Mouse (Mus musculus) adrenal gland, adult (tissue): ENCODE measurements around the gene Cbx1.

ENCODE experiments used
- DNase-seq, 2 experiments: peaks; one replicate each; pipeline ENCODE4 v3.0.0; 2022 to 2023; ENCODE audit warnings: low spot score in 1 of 2; ENCODE audit not compliant: inconsistent age in 2 of 2

Gene Cbx1

DNA sequence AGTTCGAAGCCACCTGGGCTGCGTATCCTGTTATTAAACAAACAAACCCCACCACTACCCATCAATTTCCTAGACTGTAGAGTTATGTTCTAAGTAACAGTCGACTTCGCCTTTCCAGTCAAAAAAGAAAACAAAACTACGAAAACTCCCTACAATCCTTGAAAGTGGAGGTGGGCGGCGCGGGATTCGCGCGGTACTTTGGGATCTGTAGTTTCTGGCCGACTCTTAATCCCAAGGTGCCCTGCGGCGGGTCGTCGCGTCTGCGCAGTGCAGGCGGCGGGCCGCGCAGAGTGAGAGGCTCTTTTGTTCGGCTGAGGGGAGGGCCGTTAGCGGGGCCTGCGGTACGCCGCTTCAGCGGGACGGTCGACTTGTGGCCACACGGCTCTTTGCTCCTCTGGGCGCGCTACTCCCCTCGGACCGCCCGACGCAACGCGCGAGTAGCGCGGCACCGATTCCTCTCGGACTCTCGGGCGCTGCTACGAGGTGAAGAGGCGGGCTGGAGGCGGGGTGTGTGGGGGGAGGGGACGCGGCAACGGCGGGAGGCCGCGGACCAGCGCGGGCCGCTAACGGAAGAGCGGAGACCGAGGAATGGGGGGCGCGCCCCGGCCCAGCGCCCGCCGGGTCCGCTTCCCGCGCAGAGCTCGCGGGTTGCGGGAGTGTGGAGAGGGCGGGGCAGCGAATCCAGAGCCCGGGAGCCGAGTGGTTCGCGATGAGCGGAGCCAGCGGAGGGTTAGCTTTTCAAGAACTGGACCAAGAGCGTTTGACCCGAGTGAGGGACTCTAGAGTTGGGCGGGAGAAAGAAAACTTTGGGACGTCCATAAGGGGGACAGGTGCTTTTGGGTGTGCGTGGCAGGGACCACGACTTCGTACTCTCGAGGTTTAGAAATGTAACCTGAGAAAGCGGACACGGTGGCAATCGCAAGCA lies at the start of gene Cbx1:
Gene Cbx1 (plus strand): TSS at position 257 of the 925 bp plus-strand sequence.
- peak; percentile 94 to 98 for DNase-seq

DNA sequence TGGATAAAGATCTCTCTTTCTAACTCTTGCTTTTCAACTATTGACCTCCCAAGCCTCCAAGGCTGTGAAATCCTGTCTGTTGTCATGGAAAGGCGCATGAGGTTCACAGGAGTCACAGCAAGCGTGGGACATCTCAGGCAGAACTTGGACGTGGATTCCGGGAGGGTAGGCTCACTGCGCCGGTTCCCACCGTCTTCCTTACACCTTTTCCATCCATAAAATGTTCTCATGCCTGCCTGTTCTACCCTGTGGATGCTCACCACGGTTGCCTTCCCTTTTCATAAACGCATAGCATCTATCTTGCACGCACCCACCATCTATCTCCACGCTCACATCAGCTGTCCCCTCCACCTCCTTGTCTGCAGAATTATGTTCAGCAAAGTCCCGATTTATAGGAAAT lies 48.1 kb upstream of the Cbx1 start:
- no peak for DNase-seq

DNA sequence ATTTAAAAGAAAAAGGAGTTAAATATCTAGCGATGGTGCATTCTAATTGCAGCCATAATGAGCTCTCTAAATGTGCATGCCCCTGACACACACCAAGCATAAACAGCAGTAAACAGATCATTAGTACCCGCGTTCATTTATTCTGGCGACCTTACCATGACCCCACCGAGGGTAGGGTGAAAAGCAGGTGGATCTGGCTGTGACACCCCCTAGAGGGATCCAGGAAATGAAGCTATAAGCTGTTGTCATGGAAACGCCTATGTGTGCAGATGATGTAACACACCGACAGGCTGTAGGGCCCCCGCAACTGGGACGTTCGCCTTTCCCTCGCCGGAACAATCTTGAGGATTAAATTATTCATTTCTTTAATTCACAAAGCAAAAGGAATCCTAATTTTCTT lies 46.9 kb upstream of the Cbx1 start:
- DNase-seq, result no peak

DNA sequence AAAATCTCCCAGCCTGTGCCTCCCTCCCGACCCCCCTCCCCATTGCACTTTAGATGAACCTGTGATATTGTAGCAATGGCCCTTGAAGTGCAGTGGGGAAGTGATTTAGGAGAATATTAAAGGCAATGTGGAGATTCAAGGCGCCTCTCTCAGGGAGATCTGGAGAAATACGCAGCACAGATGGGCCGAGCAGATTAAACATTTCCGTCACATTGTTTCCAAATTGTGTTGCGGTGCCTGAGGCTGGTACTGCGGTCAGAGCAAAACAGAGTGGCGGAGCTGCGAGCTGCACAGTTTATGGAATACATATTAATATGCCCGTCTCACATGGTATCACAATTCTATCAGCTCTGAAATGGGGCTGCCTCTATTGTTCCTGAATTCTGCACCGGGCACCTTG lies 45.9 kb upstream of the Cbx1 start:
- no peak for DNase-seq

DNA sequence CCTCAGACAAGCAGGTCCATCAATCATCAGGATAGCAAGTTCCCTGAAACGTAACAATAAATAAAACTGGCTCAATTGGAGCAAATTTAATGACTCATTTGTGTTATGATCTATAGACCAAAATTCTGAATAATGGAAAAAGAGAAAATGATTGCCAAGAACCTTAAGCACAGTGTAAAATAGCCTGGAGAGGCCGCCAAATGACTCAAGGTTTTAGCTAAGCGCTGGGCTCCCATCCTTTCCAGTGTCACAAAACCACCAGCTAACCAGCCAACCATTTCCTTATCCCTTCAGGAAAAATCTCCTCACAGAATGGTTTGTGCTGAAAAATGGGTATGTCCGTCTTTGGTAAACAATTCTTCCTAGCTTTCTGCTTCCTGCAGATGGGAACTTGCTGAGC lies 45.0 kb upstream of the Cbx1 start:
- DNase-seq, result no peak

DNA sequence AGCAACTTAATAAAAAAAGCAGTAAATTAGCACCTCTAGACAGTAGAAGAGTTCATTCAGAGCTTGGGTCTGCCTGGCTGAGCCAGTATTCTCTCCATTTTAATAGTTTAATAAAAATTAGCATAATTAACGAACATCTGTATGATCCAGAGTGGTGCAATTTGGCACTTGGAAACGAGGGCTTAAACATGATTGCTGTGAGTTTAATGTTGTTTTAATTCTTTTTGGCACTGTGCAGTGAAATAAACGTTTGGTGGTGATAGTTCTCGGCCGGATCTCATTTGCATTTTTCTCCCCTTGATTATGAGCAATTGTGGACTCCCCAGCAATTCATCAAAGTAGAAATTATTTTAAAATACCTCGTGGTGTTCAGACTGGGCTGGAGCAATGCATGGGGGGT lies 42.3 kb upstream of the Cbx1 start:
- no peak for DNase-seq

DNA sequence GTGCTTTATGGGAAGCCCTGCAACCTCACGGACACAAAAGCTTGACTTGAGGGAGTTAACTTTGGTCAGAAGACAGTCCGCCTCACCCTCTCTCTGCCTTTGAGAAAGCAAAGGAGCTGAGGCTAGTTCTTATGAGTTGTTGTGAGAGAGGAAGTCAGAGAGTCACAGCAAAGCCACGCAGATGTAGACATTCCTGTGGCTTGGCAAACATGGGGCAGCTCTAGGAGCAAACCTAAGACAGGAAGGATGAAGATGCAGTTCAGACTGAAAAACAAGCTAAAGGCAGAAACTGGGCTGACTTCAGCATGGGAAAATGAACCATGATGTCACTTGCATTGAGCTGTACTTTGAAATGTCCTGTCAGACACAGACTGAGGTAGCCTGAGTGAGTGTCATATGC lies 41.4 kb upstream of the Cbx1 start:
- no peak for DNase-seq

DNA sequence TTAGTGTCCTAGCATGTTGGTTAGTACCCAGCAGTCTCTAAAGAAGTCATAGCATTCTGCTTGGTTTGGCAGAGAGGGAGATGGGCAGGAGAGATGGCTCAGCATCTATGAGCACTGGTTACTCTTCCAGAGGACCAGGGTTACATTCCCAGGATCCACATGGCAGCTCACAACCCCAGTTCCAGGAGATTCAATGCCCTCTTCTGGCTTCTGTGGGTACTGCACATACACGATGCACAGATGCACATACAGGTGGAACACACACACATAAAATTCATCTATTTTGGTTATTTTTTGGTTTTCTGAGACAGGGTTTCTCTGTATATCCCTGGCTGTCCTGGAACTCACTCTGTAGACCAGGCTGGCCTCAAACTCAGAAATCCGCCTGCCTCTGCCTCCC lies 33.6 kb upstream of the Cbx1 start:
- no peak for DNase-seq

DNA sequence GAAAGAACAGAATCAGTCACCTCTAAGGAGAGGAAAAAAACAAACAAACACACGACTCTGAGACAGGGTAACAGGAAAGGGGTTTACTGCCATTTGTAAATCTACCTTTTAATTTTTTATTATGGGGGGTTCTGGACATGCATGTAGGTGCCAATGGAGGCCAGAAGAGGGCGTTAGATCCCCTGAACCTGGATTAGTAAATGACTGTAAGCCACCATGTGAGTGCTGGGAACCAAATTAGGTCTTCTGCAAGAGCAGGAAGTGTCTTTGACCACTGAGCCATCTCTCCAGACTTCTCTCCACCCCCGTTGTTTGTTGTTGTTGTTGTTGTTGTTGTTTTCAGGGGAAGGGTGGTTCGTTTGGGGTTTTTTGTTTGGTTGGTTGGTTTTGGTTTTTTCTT lies 31.5 kb upstream of the Cbx1 start:
- no peak for DNase-seq

DNA sequence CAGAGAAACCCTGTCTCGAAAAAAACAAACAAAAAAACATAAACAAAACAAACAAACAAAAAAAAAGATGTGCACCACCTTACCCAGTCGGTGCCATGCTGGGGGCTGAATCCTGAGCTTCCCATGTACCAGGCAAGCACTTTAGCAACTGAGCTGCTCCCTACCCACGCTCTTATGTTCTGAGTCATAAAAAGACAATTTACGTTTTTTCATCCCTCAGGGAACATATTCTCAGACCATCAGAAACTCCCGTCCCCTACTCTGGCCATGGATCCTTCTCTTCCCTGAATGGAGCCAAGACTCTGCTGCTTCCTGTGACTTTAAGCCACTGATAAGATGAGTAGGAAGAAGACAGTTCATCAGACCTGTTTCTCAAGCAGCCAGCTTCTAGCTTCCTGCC lies 30.5 kb upstream of the Cbx1 start:
- DNase-seq, result no peak

DNA sequence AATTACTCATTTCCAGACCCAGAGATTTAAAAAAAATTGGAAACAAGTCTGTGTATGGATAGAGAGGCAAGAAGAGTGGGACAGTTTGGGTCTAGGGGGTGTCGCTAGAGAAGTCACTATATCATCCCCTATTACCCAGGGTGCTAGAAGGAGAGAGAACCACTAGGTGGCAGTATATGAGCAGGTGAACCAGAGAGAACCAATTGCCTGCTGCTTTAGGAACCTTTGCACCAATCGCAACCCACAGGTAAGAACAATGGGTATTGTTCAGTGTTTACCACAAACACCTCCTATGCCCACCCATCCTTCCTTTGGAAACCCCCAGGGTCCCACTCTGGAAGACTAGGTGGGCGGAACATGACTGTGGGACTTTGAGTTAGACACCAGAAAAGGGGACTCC lies 28.9 kb upstream of the Cbx1 start:
- DNase-seq, result peak; percentile 41 to 86

DNA sequence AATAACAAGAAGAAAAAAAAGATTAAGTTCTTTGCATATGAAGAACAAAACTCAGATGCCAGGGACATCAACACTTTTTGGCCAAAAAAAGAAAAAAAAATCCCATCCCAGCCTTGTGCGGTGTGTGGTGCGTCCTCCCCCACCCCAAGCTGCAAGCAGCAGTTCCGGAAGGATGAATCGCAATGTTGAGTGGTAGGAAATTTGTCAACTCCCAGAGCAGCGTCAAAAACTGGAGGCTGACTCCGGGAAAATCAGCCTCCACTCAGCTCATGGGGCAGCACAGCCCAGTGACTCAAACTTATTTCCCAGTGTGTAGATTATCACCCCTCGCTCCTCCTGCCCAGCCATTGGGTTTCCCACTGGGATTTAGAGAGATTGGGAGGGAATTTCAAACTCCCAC lies 26.9 kb upstream of the Cbx1 start:
- peak in 1 of 2 experiments; percentile 28 for DNase-seq

DNA sequence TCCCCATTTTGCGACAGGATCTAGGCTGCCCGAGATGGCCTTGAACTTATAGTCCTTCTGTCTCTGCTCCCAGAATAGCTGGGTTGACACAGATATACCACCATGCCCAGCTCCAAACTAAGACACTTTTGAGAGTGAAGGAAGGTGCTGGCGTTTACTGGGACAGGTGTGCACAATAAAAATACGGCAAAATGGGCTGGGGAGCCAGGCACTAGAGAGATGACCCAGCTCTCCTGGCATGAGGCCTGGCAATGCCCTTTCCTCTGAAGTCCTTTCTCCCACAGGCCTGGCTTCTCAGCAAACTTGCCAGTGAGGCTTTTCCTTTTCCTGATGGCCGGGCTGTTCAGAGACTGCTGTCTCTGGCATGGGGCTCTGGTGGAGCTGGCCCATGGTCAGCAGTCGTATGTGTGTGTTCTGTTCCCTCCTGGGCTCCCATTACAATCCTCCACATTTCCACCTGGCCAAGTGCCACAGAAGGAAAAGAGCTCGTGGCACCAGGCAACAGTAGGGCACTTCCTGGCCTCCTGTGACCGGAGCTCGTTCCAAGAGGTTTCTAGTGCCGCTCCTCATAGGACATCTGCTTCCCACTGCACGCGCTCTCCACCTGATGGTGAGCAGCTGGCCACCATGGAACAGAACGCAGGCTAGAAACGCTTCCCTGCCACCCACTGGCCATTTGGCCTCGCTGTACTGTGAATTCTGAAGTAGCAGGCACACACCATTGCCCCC lies 26.0 kb upstream of the Cbx1 start:
- peak in 1 of 2 experiments; percentile 67 for DNase-seq

DNA sequence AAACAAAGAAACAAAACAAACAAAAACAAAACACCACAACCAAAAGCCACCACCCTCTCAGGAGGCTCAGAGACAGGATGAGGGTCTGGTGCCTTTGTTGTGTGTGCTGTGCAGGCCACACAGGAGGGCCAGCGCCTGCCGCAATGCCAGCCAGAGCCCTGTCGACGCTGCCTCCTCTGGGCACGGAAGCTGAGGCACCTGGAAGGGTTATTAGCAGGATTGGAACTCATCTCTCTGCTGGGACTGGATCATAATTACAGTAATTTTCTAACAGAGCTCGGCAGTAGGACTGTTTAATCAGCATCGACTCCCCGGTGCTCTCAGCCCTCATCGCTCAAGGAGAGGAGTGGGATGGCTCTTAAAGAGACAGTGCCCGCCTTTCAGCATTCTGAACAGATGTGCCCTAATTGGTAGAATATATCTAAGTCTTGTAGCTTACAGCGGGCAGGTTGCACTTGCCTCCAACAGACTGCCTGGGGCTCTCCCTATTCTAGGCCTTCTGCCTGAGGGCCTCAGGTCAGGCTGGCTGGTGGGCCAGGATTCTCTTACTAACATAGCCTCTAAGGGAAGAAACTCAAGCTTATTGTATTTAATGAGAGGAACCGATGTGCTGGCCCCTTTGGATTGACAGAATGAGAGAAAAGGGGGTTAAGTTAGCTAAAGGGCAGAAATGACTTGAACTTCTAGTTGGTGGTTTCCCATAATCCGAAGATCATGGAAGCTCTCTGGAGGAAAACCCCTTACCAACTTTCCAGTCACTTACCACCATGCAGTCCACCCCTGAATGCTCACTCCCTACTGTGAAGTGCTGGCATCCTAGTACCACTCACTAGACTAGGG lies 24.2 kb upstream of the Cbx1 start:
- DNase-seq, result peak in 1 of 2 experiments; percentile 29

DNA sequence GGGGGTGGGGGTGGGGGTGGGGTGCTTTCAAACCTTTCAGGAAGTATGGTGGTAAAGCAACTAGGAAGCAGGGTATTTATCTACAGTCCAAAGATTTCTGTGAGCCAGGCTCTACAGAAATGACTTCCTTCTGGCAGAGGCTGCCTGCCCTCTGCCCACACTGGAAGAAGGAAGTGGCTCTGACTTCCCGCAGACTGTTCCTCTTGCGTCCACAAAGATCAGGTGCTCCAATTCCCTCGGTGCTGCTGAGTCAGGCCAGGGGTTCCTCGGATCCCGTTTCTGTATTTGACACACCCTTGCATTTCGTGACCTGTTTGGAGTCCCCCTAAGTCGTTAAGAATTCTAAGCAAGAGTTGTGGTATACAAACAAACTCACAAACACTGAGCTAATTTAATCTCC lies 23.3 kb upstream of the Cbx1 start:
- peak in 1 of 2 experiments; percentile 37 for DNase-seq

DNA sequence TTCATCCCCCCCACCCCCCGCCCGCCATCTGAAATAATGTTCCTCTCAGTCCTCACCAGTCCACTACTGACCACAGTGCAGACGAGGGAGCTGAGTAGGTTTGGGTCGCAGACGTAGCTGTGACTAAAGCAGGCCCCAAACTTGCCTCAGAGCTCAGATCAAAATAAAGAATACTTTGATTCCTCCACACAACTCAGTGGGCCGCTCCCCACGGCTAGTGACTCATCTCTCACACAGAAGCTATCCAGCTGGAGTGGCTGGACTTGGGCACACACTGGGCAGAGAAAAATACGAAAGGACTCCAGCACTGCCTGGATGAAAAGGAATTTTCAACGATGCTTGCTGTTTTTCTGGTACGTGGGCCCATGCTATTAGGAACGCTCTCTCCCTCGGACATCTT lies 22.4 kb upstream of the Cbx1 start:
- peak in 1 of 2 experiments; percentile 28 for DNase-seq

DNA sequence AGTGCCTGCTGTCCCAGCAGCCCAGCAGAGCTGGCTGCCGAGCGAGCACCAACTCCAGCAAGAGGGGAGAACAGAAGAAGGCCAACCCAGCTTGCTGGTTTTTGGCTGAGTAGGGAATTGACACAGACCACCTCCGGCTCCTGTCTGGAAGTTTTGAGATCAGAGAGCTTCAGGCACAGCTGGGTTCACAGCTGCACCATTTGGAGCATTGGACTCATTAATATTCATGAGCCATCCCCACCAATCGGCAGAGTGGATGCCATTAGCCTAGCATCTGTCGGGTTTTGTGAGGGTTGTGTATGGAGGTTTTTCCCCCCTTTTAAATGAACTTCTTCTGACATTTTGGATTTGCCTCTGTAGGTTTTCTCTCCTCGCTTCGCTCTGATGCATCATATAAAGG lies 21.8 kb upstream of the Cbx1 start:
- DNase-seq, result no peak

DNA sequence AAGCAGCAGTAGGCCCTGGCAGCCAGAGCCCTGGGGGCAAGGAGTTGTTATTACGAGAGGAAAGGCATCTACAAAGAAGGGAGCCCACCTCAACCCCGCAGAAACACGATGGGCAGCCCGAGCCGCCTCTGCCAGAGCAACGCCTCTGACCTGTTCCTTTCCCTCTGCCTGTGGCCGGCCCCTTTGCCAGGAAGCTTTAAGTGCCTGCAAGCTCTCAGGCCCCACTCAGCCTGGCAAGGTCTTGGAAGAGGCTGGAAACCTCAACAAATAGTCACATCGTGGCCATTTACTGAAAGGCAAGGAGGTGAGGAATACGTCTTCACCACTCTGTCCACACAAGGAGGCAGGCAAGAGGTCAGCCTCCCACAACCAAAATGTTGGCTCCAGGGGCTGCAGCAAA lies 20.7 kb upstream of the Cbx1 start:
- no peak for DNase-seq

DNA sequence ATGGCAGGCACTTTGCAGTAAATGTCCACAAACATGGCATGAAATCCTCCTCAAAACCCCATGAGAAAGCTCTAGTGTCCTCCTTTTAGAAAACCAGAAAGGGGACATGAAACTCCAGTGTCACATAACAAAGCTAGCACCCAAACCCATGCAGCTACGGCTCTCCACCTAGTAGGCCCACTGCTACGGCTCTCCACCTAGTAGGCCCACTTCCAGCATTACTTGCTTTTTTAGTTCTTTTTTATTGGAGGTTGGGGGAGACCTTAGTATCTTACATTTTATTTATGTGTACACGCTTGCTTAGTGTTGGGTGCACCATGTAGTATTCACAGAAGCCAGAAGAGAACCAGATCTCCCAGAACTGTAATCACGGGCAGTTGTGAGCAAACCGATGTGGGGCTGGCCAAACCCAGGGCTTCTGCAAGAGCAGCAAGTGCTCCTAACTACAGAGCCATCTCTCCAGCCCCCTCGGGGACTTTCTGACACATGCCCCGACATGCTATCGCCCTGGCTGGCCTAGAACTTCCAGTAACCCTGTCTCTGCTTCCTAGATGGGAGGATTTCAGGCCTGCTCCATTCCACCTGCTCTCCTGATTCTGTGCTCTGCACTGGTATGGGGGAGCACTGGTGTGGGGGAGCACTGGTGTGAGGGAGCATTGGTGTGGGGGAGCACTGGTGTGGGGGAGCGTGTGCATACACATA lies 17.5 kb upstream of the Cbx1 start:
- no peak for DNase-seq

DNA sequence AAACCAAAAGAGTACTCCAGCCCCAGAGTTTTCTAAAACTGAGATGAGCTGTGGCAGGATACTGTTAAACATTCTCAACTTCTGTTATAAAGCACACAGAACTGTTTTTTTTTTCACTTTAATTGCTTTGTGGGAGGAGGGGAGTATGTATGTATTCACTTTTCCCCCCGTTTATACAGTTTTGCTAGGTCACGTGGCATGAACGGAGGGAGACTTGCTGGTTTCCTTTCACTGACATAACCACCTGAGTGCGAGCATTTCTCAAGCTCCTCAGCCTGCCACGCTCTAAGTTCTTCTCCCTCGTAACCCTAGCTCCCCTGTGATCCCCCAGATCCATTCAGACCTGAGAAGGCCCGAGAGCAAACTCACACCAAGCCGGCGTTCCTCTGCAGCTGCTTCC lies 16.5 kb upstream of the Cbx1 start:
- DNase-seq, result no peak

DNA sequence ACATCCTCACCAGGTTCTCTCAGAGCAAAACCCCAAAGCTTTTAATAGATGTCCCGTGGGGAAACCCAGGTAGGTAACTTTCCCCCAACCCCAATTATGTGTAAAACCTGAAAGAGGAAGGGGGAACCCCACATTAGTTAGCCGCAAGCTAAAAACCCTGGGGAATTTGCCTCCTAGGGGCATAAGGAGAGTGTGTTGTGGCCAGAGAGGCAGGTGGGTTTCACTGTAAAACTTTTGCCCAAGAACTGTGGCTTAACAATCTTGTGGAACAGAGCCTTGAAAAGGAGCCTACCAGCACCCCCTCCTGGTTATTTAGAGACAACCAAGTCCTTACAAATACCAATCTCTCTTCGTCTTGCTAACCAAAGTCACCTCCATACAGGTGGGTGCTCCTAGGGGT lies 14.4 kb upstream of the Cbx1 start:
- peak in 1 of 2 experiments; percentile 35 for DNase-seq
